Mouse (Mus musculus) olfactory bulb, adult 2 months (tissue): ENCODE results near the gene Fbxl18.

Source experiments
- CTCF ChIP-seq: fragments of 200-500 bp; IDR thresholded peaks from 2 replicates; pipeline ENCODE4 v1.5.1; 2012; ENCODE audit warnings: low read depth, mild to moderate bottlenecking, low read length, moderate library complexity; ENCODE audit not compliant: insufficient read depth
- POLR2A ChIP-seq: fragments of 200-500 bp; IDR thresholded peaks from 2 replicates; pipeline ENCODE4 v1.6.1; 2012; ENCODE audit warnings: mild to moderate bottlenecking, low read depth, low read length, moderate library complexity; ENCODE audit not compliant: insufficient read depth

- TF ChIP-seq CTCF (no peak), POLR2A (no peak)
These were observed 5.4 kb upstream of the Fbxl18 start for GRCm38 (mm10) chr5:142900651-142901050.
